Mouse (Mus musculus): ENCODE results near the gene Tjp2. TPM values are rescaled to one million over a fixed set of nuclear protein-coding genes. Genes with fewer than 3 reads are reported as not detected.
"Not testable (repeated sequence)": the region's sequence is repeated elsewhere in the genome, so short reads cannot be mapped to it uniquely, and the experiment has no call there.

Tjp2 gene
- polyA plus RNA-seq, 2 experiments from 2014 or later, result 4.2 to 4.6 TPM

DNA sequence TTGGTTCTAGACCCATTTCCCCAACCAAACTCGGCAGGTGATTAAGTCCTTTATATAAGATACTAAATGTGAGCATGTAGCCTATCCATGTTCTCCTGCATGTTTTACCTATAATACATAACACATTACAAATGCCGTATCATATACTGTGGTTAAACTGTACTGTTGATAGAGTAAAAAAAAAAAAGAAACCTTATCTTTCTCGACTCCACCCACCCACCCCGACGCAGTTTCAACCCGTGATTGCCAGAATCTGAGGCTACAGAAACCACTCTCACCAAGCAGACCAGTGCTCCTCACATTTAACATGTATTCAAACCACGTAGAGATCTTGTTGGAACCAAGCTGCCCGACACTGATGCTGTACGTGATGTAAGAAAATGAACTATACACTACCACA, 102.2 kb downstream of the Tjp2 start:
- ATAC-seq, result no peak

- no peak for ATAC-seq
Observed at GRCm38 (mm10) chr19:24120811-24121210, 104.0 kb downstream of the Tjp2 start.

DNA sequence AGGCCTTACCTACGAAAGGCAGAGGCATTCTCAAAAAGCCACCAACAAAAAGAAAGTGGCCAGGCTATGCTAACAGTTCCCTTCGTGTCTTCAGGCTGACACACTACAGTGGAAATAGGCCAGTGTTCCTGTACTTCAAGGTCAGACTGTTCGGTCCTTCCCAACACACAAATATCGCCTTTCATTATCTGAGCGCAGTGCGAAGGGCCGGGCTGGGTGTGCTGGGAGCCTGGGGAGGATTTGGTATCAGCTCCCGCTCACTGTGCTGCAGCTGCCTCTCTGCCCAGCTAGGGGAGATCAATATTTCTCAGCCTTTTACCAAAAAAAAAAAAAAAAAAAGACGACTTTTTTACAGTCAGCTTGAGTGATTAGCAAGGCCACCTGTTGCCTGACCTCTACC, 106.1 kb downstream of the Tjp2 start:
- no peak for ATAC-seq

GRCm38 (mm10) chr19:24111581-24111980, 113.2 kb downstream of the Tjp2 start:
- no peak for ATAC-seq

DNA sequence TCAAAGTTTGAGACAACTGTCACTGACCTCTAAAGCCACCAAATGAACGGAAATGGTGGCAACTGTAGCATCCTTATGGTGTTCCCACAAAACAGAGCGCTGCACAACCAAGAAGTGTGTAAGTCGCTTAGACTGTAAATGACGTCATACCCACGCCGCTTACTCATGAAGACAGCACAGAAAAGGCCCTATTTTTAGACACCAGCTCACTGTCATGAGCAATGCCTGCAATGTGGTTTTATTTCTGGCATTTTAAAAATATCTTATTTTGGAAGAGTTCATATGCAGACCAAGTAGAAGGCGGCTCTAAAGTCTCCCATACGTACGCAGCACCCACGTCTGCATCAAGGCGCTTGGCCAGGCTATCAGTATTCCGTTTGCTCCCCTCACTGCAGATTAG, 117.1 kb downstream of the Tjp2 start:
- no peak for ATAC-seq

DNA sequence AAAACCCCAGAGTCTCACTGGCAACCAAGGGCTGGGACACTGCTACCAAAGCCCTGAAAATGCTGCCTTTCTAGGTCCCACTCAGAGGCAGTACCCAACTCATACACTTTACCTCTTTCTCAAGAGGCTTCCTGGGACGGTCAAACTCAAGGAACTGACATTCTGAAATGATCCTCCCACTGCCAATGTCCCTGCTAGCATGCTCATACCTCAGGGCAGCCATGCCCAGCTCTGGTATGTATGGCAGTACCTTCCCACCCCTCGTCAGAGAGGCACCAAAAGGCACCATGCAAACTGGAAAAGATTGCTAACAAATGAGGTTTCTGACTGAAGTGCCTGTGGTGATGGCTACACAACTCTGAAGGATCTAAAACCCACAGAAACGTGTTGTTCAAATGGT, 121.0 kb downstream of the Tjp2 start:
- no peak for ATAC-seq

DNA sequence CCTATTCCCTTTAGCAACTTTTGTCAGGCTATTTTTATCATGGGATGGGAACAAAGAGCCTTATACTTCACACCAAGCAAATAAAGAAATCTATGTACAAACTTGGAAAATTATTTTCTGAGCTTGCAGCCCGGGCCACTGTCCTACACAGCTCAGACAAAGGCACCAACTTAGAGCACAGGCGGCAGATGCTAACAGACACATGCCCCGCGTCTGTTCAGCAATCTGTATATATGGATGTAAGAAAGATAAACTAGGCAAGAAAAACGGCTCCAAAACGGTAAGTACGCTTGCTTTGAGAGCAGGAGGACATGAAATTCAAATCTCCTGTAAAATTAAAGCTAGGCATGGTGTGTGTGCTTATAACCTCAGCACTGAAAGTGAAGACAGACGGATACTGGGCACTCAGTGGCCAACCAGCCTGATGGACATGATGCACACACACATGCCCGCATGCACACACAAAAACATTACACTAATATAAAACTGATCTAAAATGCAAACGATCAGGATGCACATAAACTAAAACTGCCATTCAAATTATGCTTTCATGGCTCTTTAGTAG, 122.2 kb downstream of the Tjp2 start:
- ATAC-seq, result no peak

DNA sequence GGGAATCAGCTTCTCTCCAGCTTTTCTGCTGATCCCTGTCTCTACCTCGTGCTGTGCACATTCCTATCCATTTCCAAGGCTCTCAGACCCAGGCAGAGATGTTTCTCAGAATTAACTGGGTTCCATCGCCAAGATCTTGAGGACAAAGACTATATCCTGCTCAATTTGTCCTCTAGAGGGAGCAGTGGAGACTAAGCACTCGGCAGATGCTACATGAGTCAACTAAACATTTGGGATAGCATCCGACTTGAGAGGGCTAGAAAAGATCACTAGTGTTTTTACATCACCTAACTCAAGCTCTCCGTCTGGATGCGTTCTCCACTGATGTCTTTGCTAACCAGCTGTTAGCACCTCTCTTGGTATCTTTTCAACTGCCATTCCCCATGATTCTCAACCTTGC, 123.6 kb downstream of the Tjp2 start:
- ATAC-seq, result no peak

DNA sequence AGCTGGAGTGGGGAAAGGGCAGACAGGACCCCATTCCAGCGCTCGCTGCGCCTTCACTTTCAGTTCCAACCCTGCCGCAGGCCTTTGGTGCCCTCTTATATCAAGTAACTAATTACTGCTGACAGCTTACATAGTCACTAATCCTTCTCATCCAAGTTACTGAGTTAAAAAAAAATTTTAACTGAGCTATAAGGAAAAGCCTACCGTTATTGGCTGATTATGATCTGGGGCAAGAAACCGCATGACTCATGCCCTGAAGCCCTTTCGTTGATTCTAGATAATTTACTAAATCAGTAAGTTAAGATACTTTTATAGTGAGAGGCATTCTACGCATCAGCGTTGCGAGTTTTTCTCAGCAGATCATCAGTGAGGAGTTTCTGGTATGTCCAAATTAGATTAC, 126.1 kb downstream of the Tjp2 start:
- no peak for ATAC-seq

- ATAC-seq, result no peak
Observed at GRCm38 (mm10) chr19:24097666-24098455, 127.0 kb downstream of the Tjp2 start.

GRCm38 (mm10) chr19:24092060-24092459, 132.8 kb downstream of the Tjp2 start:
- ATAC-seq, result not testable (repeated sequence)

DNA sequence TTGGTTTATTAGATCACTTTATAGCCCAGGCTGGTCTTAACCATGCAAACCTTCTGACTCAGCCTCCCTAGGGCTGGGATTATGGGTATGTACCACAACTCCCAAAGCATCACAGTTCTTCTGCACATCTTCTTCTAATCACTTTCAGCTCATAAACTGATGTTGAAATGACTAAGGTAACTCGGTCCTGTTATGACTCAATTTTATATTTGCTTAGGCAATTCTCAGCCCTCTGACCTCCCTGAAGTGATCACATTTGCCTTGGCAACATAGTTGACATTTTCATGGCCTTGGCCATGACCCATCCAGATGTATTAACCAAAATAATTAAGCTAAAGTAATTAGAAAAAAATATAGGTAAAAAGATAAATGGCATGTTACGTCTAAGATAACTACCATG, 134.5 kb downstream of the Tjp2 start:
- ATAC-seq, result no peak

DNA sequence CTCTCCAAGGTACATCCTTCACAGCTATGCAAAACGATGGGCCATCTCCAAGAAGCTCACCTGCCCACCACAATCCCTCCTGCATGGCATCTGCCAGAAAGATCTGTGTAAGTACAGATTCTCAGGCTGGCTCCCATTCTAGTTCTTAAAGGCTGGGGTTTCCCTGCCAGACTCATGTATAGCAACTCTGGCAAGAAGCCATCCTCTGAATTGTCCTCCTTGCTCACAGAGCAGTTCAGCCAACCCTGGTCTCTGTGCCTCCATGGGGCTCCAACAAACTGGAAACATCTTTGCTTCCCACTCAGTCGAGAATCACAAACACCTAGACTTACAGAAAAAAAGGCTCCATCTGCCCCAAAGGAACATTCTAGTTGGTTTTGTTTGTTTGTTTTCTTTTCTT, 139.5 kb downstream of the Tjp2 start:
- ATAC-seq, result no peak

DNA sequence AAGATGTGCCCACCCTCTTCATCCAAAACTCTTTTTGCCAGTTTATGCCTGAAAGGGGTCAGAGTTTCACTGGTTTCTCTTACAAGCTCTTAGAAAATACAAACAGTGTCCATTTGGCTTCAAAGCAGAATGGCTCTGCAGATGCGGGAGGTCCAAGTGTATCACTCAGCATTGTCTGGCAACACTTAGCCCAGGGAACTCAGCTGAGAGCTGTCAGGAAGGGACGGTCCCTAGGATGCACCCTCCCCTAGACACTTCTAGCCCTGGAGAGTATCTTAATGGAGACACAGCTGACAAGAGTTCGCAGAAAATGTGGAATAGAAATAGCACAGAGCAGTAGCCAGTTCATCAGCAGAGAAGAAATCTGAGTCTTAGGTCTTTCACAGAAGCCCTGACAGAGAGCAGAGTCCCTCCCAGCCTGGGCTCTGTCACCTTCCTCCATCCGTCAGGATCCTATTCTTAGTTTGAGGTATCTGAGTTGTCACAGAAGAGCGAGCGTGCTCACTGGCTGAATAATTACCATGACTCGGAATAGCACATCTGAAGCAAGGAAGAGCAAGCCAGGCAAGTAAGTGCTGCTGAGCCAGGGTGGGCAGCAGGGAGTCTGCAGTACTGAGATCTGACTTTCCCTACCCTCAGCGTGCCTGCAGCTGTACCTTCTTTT, 144.3 kb downstream of the Tjp2 start:
- ATAC-seq, result no peak

DNA sequence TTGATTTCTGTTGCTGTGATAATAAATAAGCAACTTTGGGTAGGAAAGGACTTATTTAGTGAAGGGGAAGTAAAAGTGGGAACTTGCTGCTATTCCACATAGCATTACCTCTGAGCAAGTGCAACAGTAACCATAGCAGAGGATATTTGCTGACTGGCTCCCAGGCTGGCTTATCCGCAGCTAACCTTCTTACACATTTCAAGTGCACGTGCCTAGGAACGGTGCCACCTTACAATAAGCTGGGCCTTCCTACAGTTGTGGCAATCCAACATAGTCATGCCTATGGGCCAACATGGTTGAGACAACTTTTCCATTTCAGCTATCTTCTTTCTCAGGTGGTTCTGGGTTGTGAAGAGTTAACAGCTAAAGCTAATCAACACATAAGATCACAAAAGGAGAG, 147.2 kb downstream of the Tjp2 start:
- ATAC-seq, result no peak

DNA sequence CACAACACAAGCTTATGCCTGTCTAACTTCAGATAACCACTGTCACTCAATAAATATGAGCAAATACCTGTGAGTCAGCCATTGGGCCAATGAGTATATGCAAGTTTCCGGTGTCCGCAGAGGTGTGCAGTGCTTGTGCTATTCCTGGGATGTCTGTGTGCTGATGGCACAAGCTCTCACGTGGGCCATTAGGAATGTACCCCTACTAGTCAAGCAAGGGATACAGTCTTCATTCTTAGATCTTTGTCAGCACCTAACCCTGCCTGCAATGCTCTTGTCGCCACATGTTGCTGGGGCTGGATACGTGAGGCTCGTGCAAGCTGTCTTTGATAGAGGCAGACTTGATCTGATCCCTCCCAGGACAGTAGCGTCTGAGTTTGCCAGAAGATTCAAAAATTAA, 148.3 kb downstream of the Tjp2 start:
- ATAC-seq, result no peak

- ATAC-seq, result no peak
Observed at GRCm38 (mm10) chr19:24075927-24076326, 148.9 kb downstream of the Tjp2 start.

GRCm38 (mm10) chr19:24073155-24073554, 151.7 kb downstream of the Tjp2 start:
- no peak for ATAC-seq

DNA sequence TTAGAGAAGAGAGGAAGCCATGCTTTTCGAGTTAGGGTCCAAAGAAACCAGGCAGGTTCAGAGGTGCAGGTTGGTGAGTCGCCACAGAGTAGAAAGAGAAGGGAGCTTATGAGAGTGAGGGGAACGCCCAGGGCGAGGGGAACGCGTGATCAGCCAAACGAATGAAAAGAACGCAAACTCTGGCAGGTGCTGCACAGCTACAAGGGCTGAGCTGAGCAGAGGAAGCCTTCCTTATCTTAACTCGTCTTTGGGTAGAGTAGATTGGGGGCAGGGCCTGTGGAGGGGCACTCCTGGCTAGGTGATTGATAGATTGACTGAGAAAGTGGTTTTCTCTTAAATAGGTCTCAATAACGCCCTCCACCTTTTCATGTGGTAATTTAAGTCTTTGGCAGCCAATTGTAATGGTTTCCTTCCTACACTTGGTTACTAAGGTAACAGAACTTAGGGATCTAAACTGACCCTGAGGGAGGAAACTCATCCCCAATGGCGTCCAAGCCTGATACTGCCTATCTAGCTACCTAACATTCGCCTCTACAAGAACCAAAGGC, 160.4 kb downstream of the Tjp2 start:
- ATAC-seq, result no peak

DNA sequence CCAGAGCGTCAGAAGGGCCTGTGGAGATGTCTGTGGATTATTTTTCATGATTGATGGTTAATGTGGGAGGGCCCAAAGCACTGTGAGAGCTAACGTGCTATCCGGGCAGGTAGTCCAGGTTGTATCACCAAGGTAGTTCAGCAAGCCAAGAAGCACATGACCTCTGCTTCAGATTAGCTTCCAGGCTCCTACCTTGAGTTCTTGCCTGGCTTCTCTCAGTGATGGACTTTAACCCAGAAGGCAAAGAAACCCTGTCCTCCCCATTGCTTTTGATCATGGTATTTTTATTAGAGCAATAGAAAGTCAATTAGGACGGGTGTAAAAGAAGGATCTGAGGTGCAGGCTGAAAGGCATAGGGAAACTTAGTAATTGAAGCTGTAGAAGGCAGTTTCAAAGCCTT, 161.2 kb downstream of the Tjp2 start:
- no peak for ATAC-seq

DNA sequence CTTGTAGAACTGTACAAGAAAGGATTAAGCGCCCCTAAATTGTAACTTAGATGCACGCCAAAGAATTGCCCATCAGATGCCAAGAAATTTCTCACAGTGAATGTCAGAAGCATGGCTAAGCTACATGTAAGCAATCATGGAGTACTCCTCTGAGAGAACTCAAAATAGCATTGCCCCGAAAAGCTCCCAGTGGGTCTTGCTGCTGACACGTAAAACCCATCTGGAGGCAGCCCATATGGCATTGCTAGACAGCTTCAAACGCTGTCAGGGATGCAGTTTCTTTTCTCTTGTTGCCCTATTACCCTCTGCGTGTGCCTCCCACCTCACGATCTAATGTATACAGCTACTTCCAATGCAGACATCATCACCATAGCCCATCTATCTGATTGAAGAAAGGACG, 166.0 kb downstream of the Tjp2 start:
- no peak for ATAC-seq

GRCm38 (mm10) chr19:24058021-24058420, 166.8 kb downstream of the Tjp2 start:
- no peak for ATAC-seq

DNA sequence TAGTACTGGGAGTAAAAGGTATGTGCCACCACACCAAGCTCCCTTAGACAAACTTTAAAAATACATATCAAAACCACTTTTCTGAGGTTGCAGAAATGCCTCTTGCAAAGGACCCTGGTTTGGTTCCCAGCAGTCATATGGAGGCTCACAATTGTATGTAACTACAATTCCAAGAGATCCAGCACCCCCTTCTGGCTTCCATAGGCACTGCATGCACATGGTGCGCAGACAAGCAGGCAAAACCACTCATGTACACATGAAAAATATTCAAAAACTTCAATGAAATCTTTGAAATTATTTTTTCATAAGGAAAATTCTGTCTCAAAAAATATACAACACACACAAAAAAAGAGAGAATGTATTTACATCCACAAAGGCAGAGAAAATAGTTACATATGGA, 167.9 kb downstream of the Tjp2 start:
- no peak for ATAC-seq

DNA sequence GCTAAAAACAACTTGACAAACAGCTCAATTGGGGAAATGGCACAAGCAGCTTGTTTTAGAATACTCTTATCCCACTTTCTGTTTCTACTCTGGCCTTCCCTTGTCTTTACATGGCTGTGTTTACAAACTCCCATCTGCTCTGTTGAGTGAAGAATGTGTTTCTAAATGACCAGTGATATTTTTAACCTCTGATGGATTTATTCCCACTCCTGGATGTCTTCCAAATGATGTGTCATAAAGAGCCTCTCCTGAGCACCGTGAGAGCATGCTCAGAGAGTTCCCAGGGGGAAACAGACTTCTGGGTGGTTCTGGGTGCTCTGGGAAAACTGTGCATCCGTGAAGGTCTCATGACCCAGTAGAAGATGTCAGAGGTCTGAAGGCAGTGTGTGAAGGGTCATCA, 169.9 kb downstream of the Tjp2 start:
- ATAC-seq, result no peak

All from CD4-positive, CD25-positive, alpha-beta regulatory T cell, adult 4 months (primary cell).